Mouse (Mus musculus): ENCODE results near the gene Fam213b. TPM values are rescaled to one million over a fixed set of nuclear protein-coding genes. Genes with fewer than 3 reads are reported as not detected.

Gene Fam213b
- total and polyA plus RNA-seq, 2 experiments from 2014 or later: 72.4 to 76.2 TPM

DNA sequence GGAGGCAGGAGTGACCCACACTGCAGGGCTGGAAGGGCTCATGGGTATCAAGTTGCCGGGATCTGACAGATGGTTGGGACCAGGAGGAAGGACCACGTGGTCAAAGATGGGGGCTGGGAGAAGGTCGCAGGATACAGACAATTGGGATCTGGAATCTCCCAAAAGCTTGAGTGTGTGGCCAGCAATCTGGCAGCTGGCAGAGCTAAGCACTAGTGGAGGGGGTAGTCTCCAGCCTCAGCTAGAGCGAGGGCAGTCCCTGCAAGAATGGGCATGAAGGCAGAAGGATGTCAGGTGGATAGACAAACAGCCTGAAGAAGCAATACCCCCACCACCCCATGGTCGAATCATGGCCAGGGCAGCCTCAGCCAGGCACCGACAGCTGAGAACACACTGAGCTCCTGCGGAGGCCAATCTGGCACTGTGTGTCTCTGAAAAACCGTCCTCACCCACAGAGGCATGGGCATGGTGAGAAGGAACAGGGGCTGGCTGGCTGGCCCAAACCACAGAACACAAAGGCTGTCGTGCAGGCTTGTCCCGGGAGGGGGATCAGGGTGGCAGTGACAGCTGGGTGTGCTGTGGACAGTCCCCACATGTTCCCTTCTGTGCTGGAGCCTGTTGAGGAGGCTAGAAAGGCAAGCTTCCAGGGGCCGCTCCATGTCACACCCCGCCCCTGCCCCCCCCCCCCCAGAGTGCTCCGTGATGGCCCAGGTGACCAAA, 11.9 kb downstream of the Fam213b start:
- no peak overlapping the region for H3K27ac ChIP-seq (ENCODE audit: low read depth)
- no peak overlapping the region for H3K9ac ChIP-seq (replicated peaks; ENCODE audit: low read depth, low read length)
- H3K4me1 ChIP-seq (ENCODE audit: control insufficient read depth, insufficient read depth): no peaks in the 10 kb centered on the region
- H3K27me3 ChIP-seq (ENCODE audit: control insufficient read depth, insufficient read depth, low read length): no peaks in the 10 kb centered on the region
- H3K4me3 ChIP-seq (ENCODE audit: low read depth, low read length): no peak overlapping the region
- no peaks in the 10 kb centered on the region for H3K9me3 ChIP-seq (replicated peaks; ENCODE audit: control insufficient read depth, low read length)
- TF ChIP-seq EP300 (IDR thresholded peaks at IDR 0.05; ENCODE audit: low read depth) (no peak), CTCF (IDR thresholded peaks at IDR 0.05; ENCODE audit: low read depth) (no peak)
- no peaks in the 10 kb centered on the region for H3K36me3 ChIP-seq (replicated peaks; ENCODE audit: control insufficient read depth, insufficient read depth, low read length)
- ATAC-seq (ENCODE audit: insufficient read depth, low read depth): no peak
- 66% methylated on average over 13 of the region's 13 CpGs for WGBS
- H3K4me2 ChIP-seq (ENCODE audit: low read depth, low read length): no peak overlapping the region
- no peak for DNase-seq (ENCODE audit: low spot score)

DNA sequence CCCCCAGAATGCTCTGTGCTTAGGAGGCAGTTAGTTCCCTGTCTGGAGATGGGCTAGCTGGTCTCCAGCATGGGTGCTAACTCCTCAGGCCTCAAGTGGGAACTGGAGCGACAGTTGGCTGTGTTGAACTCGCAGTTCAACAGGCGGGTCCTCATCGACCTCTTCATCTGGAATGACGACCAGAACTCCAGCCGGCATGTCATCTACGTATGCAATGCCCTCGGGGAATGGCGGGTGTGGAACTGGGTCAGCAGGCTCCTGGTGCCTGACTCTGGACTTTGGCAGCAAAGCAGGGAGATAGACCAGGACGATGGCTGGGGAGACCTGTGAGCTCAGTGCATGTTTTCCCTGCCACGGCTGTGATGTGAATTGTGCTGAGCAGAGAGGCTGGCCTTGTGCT, 13.5 kb downstream of the Fam213b start:
- Histone ChIP-seq H3K4me3 (ENCODE audit: low read depth, low read length) (no peak overlapping the region), H3K4me1 (ENCODE audit: control insufficient read depth, insufficient read depth) (peaks cover 6% of the 10 kb centered on the region), H3K9ac (replicated peaks; ENCODE audit: low read depth, low read length) (no peak overlapping the region), H3K9me3 (replicated peaks; ENCODE audit: control insufficient read depth, low read length) (no peaks in the 10 kb centered on the region), H3K4me2 (ENCODE audit: low read depth, low read length) (no peak overlapping the region), H3K36me3 (replicated peaks; ENCODE audit: control insufficient read depth, insufficient read depth, low read length) (no peaks in the 10 kb centered on the region), H3K27me3 (ENCODE audit: control insufficient read depth, insufficient read depth, low read length) (no peaks in the 10 kb centered on the region), H3K27ac (ENCODE audit: low read depth) (no peak overlapping the region)
- WGBS: 71% methylated on average over 11 of the region's 11 CpGs
- ATAC-seq (ENCODE audit: insufficient read depth, low read depth) (no peak), DNase-seq (ENCODE audit: low spot score) (no peak)
- TF ChIP-seq CTCF (IDR thresholded peaks at IDR 0.05; ENCODE audit: low read depth) (no peak), EP300 (IDR thresholded peaks at IDR 0.05; ENCODE audit: low read depth) (no peak)

GRCm38 (mm10) chr4:154882014-154882659, 16.8 kb downstream of the Fam213b start:
- no peaks in the 10 kb centered on the region for H3K36me3 ChIP-seq (replicated peaks; ENCODE audit: control insufficient read depth, insufficient read depth, low read length)
- ATAC-seq (ENCODE audit: insufficient read depth, low read depth): no peak
- no peak overlapping the region for H3K4me3 ChIP-seq (ENCODE audit: low read depth, low read length)
- no peaks in the 10 kb centered on the region for H3K27me3 ChIP-seq (ENCODE audit: control insufficient read depth, insufficient read depth, low read length)
- DNase-seq (ENCODE audit: low spot score): no peak
- no peak overlapping the region for H3K4me2 ChIP-seq (ENCODE audit: low read depth, low read length)
- no peak overlapping the region for H3K27ac ChIP-seq (ENCODE audit: low read depth)
- peaks cover 21% of the 10 kb centered on the region for H3K4me1 ChIP-seq (ENCODE audit: control insufficient read depth, insufficient read depth)
- H3K9ac ChIP-seq (replicated peaks; ENCODE audit: low read depth, low read length): no peak overlapping the region
- TF ChIP-seq EP300 (IDR thresholded peaks at IDR 0.05; ENCODE audit: low read depth): no peak
- TF ChIP-seq CTCF (IDR thresholded peaks at IDR 0.05; ENCODE audit: low read depth): no peak
- 44% methylated on average over 11 of the region's 14 CpGs for WGBS
- no peaks in the 10 kb centered on the region for H3K9me3 ChIP-seq (replicated peaks; ENCODE audit: control insufficient read depth, low read length)

DNA sequence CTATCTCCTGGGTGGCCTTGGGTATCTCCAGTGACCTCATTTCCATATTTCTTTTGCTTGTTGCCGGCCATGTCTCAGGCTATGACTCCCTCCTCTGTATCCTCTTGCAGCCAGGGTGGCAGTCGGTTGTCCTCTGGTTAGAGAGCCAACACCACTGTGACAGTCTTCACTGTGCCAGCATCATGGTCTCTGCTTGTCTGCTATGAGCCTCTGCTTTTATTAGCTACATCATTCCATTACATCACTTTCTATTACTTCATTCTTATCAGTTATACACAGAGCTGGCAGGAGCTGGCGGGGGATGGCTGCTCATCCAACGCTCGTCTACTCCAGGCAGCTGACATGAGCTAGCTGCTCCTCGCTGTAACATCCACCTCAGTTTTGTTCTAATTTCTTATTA, 18.2 kb downstream of the Fam213b start:
- ATAC-seq (ENCODE audit: insufficient read depth, low read depth): peak; percentile 73
- H3K4me3 ChIP-seq (ENCODE audit: low read depth, low read length): no peak overlapping the region
- DNase-seq (ENCODE audit: low spot score): peak; percentile 89
- no peak overlapping the region for H3K4me2 ChIP-seq (ENCODE audit: low read depth, low read length)
- WGBS: 12% methylated on average over 6 of the region's 6 CpGs
- TF ChIP-seq CTCF (IDR thresholded peaks at IDR 0.05; ENCODE audit: low read depth) (no peak), EP300 (IDR thresholded peaks at IDR 0.05; ENCODE audit: low read depth) (no peak)
- no peaks in the 10 kb centered on the region for H3K36me3 ChIP-seq (replicated peaks; ENCODE audit: control insufficient read depth, insufficient read depth, low read length)
- H3K4me1 ChIP-seq (ENCODE audit: control insufficient read depth, insufficient read depth): peaks cover 21% of the 10 kb centered on the region
- peak overlapping the region; percentile 71 for H3K27ac ChIP-seq (ENCODE audit: low read depth)
- H3K27me3 ChIP-seq (ENCODE audit: control insufficient read depth, insufficient read depth, low read length): no peaks in the 10 kb centered on the region
- no peak overlapping the region for H3K9ac ChIP-seq (replicated peaks; ENCODE audit: low read depth, low read length)
- H3K9me3 ChIP-seq (replicated peaks; ENCODE audit: control insufficient read depth, low read length): no peaks in the 10 kb centered on the region

DNA sequence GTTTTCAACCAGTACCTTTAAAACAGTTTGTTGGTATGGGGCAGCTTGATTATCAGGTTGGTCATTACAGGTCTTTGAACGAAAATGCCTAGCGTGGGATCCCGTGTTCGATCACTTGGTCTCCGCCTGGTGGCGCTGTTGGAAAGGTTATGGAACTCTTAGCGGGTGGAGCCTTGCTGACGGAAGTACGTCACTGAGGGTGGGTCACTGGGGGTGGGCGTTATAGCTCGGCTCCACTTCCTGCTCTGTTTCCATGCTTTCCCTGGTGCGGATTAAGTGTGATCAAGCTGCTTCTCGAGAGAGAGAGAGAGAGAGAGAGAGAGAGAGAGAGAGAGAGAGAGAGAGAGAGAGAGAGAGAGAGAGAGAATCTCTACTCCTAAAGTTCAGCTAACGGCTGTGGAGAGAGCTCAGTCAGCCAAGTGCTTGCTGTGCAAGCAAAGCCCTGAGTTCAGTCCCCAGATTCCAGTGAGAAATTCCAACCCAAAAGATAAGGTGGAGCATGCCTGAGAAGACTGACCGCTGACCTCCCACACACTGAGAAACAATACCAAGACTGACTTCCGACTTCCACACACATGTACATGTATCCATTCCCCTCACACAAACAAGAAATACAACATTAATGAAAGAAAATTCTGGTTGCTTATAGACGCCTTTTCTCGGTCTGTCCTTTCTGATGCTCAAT, 20.9 kb downstream of the Fam213b start:
- DNase-seq (ENCODE audit: low spot score): peak; percentile 95

More for the DNA sequence above, 20.9 kb downstream of the Fam213b start:
- peak overlapping the region; percentile 85 for H3K27ac ChIP-seq (ENCODE audit: low read depth)
- ATAC-seq (ENCODE audit: insufficient read depth, low read depth): peak; percentile 95
- peak overlapping the region; percentile 50 for H3K4me2 ChIP-seq (ENCODE audit: low read depth, low read length)
- H3K9ac ChIP-seq (replicated peaks; ENCODE audit: low read depth, low read length): no peak overlapping the region
- H3K4me1 ChIP-seq (ENCODE audit: control insufficient read depth, insufficient read depth): peaks cover 21% of the 10 kb centered on the region
- peak overlapping the region; percentile 24 for H3K4me3 ChIP-seq (ENCODE audit: low read depth, low read length)
- H3K27me3 ChIP-seq (ENCODE audit: control insufficient read depth, insufficient read depth, low read length): no peaks in the 10 kb centered on the region
- TF ChIP-seq EP300 (IDR thresholded peaks at IDR 0.05; ENCODE audit: low read depth) (no peak), CTCF (IDR thresholded peaks at IDR 0.05; ENCODE audit: low read depth) (peak; percentile 92)
- no peaks in the 10 kb centered on the region for H3K9me3 ChIP-seq (replicated peaks; ENCODE audit: control insufficient read depth, low read length)
- 6% methylated on average over 17 of the region's 18 CpGs for WGBS
- H3K36me3 ChIP-seq (replicated peaks; ENCODE audit: control insufficient read depth, insufficient read depth, low read length): no peaks in the 10 kb centered on the region

Measured in heart, postnatal 0 days (tissue).